Mouse (Mus musculus) megakaryocyte progenitor cell, adult 5-6 weeks (primary cell): ENCODE measurements around the gene Prrxl1. TPM values are rescaled to one million over a fixed set of nuclear protein-coding genes. Genes with fewer than 3 reads are reported as not detected.

Experiments
- ATAC-seq: replicated peaks from 2 replicates; pipeline ENCODE4 v1.8.0; 2016; ENCODE audit warnings: mild to moderate bottlenecking, moderate TSS enrichment, inconsistent platforms; ENCODE audit not compliant: poor library complexity
- total RNA-seq, 2 experiments: library from RNA; stranded (forward) in 1 of 2; stranded (reverse) in 1 of 2; fragments of 157-497, 149-512 nt in 1 of 2; fragments of 200-1000 nt in 1 of 2; gene quantifications; 2 replicates each; pipeline versions ENCODE4 v1.2.3 to v1.2.4; 2015 to 2017

The Prrxl1 gene
- total RNA-seq (2015) (not detected in 2 replicates), total RNA-seq (2017) (not detected in 2 replicates)

DNA sequence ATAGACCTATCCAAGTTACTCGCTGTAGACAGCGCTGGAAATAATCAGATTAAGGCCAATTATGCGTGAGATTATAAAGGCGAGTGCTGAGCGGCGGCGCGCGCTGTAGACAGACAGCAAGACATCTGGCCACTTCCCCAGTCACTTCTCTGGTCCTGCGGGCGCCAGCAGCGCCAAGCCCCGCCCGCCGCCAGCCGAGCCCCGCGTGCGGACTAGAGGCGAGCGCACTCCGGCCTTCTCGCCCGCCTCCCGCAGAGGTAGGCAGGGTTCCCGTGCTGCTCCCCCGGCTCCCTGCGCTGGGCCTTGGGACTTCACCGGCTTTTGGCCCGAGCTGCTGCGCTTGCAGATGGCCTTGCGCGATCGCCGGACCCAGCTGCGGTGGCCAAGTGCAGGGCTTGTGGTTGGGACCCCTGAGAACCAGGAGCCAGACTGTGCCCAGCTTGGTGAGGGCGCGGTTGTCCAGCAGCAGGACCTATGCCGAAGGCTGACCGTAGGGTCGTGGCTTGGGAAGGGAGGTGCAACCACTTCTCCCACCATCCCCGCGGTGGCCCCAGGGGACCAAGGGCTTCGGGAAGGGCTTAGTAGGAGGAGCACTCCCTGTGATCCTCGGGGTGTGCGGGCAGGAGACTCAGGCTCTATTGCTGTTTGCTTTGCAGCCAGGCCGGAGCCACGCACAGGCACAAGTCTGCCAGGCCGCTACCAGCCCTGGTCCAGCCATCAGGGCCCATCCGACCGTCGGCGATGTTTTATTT, at the start of gene Prrxl1:
TSS of gene Prrxl1 (plus strand) at position 118 of the 752 bp plus-strand sequence.
- ATAC-seq = no peak

DNA sequence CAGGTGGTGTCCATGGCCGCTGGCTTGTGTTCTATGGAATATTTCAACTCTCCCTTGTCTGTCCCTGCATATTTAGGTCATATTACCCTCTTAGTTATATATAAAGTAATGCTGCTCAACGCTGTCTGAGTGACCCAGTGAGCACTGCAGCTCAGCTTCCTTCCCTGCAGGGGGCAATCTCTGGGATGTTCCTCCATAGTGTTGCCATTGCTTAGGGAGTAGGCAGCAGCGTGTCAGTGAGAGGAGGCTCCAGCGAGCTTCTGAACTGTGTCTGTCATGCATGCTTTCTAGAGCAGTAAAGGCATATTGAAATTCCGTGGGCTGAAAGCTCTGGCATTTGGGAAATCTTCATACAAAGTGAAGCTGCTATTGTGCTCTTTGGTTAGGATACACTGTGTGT, 47.4 kb upstream of the Prrxl1 start:
- no peak for ATAC-seq

DNA sequence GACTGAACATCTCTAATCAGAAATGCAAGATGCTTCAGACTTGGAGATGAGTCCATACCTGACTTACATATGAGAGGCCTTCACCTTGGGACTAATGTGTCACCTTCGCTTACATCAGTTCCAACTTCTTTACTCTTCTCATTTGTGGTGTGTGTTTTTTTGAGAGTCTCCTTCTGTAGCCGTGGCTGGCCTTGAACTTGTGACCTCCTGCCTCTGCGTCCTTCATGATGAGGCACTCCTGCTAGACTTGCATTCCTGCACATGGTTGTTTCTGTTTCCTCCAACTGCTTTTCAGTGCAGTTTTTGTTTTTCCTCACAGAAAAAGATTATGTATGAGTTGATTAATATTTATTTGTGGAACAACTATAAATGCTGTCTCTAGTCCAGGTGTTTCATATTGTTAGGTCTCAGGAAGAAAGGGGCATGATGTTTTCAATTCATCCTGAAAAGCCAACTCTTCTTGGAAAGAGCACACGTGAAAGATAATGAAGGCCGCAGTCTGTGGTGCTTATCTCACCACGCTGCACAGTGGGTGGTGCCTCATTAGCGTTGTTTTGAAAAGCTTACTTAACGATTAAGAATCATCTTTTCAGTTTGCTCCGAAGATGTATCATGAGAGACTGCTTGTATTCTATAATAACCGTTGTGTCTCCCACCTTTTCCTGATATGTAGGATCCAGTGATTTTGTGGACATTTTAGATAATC, 45.9 kb upstream of the Prrxl1 start:
- peak; percentile 61; the same call in 1 of the 2 replicates for ATAC-seq

DNA sequence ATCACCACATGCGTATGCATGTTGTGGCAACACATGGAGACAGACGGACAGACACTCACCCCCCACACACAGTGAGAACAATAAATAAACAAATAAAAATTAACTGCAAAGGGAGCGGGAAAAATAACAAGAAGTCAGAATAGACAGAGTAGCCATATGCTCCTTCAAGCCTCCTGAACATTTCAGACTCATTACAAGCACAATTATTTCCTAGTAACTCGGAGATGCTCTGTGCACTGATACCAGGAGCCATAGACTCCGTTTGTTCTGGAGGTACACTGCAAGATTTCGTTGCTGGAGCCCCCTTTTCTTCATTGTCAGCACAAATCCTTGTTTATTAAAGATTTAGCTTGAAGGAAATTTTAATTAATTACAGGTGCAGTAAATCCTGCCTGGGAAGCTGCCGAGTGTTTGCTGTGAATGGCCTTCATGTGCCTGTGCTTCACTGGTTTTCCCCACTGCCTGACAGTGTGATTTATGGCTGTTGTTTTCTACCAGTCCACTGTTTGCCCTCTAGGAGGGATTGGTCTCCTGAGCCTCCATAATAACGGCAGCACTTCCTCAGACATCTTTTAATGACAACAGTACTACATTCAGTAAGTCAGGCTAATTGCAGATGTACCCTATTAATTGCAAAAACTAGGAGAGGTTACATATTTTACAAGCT, 44.2 kb upstream of the Prrxl1 start:
- no peak for ATAC-seq

DNA sequence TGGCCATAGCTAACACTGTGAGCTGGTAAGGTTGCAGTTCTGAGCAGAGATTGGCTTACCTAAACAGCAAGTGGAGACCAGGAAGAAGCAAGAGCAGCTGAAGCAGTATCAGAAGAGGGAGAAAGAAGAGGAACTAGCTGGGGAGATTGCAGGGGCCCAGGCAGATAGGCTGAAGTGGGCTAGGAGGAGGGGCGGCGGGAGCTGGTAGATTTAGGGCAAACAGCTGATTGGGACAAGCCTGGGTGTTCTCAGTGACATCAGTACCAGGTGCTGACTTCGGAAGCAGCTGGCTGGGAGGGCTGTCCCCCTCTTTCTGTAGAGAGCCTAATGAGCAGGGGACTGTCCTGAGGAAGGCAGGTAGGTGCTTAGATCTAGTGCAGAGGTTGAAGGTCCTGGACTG, 37.8 kb upstream of the Prrxl1 start:
- no peak for ATAC-seq

DNA sequence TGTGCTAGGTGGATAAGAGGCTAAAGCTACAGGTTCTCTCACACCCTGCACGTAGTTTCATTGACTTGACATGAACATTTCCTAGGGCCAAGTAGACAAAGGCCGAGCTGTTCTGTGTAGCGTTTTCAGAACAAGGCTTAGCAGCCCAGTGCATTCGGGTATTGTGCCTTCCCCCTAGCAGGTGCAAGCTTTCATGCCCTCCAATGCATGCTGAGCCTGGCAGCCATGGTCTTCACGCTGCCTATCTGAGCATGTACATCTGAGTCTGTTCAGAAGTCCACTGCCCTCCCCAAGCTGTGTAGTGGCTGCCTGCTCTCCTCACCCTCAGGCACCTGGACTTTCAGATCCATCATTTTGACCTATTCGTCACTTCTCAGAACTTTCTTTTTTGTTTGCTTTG, 35.5 kb upstream of the Prrxl1 start:
- no peak for ATAC-seq

DNA sequence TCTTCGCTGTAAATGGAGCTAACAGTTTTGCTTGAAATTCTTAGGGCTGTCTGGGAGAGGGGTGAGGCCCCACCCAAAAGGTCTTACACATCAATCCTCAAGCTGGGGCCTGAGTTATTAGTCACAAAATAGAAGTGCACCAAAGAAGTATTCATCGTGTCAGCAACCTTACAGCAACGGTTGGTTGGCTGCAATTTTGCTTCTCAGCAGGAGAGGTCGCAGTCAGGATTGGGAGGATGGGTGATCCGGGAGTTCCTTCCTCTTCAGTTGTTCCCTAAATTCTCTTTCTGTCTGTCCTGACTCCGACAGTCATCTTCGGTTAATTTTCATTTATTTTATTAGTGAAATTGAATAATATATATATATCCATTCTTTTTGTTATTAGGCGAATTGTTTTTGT, 26.7 kb upstream of the Prrxl1 start:
- no peak for ATAC-seq

DNA sequence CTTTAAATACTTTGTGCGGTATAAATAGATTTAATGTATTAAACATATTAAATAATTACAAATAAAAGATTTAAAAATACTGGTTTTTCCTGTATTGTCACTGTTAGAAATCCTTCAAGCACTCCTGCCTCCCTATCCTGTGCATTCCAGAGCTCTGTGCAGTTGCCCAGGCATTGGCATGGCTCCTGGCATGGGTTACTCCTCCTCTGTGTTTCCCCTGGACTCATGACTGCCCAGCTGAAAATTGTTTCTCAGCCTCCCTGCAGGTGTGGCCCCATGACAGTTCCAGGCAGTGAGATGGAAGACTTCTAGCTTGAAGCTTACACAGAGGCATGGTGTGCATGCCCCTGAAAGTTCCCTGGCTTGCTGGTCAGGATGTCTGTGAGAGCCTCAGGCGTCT, 20.8 kb upstream of the Prrxl1 start:
- ATAC-seq = no peak

DNA sequence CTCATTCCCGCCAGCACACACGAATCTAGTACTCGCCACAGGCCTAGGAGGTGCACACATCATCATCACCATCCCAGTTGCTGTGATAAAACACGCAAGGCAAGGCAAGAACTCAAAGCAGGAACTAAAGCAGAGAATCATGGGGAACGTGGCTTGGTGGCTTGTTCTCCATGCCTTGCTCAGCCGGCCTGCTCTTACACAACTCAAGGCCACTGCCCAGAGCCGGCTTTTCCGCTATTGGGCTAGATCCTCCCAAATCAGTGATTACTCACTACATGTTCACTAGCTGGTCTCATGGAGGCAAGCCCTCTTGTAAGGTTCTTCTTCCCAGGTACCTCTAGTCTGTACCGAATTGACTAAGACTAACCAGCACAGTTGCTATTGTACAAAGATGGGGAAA, 15.5 kb upstream of the Prrxl1 start:
- ATAC-seq = peak; percentile 38; the same call in 1 of the 2 replicates

DNA sequence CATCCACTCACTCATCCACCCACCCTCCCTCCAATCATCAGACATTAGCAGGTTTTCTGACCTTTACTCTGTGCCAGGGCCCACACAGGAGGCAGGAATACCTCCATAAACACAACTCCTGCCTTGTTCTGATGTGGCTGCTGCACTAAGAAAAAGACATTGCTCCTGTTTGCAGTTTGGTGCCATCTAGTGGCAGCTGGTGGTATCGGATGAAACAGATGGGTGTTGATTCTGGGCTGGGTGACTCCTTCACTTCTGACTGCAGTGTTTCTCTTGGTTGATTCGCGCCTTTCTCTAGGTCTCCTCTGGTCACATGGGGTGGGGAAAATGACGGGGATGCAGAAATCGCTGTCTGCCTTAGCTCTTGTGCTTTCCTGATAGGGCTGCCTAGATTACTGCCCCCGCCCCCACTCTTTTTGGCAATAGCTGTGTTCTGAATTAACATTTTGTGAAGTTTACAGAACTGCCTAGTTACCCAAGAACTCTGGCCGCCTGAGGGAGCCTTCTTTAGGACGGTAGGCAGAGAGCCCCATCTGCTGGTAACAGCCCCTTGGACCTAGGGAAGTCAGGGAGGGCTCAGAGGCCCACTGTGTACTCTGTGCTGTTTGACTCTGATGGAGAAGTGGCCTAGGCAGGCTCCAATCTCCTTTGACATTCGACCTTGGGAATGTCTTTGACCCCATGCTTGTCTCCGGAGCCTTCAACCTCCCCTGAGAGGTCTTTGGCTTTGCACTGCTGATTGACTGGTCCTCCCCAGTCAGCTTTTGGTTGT, 12.0 kb upstream of the Prrxl1 start:
- ATAC-seq = peak; percentile 91

DNA sequence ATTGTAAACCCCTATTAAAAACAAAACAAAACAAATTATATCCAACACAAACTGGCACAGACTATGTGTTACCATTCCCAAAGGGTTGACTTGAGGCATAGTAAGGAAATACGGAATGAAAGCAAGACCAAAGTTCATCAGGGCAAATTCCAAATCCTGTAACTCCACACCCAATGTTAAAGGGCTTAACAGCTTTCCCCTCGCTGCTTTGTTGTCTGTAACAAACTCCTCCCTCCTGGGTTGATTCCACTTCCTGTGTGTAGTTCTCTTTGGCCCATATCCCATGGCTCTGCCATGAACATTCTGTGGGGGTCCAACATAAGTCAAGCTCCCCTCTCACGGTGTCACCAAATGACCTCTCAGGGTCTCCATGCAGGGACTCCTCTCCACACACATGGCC, 8.8 kb upstream of the Prrxl1 start:
- ATAC-seq = no peak

DNA sequence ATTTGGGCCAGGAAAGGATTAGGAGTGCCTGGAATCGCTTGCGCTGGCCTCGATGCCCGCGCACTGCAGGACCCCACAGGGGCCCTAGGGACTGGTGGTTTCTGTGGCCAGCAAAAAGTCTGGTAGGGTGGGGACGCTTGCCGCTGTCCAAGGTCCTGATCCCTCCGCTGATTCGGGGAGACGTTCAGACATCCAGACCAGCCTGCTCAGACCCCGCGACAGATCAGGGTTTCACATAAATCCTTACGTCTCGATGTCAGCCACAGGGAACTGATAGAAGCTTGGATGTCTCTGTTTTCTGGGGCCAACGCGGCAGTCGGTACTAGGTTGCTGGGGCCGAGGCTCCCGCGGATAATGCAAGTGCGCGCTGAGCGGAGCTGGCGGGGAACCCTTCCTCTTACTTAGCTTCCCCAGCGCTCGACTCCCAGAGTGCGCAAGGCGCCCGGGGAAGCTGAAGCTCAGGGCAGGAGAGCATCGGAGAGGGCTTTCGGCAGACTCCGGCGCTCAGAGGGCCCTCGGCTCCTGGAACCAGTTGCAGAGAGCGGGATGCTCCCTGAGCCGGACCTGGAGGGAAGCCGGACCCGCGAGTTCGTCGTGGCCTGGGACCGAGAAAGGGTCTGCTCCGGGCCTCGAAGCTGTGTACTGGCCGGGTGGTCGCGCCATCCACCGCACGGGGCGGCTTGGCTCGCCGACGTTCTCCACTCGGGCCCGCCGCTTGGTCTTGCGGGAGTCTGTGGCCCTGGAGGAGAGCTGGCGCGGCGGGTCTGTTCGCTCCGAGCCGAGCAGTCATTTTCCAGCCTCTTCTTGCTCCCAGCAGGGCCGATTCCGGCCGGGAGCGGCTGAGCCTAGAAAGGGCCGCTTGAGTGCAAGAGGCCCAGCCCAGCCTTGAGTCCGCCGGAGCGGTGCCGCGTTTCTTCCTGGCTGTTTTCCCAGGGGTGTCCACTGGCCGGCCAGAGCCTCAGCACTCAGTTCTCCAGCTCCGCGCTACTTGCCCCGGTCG, 1.7 kb upstream of the Prrxl1 start:
- ATAC-seq = peak; percentile 92

DNA sequence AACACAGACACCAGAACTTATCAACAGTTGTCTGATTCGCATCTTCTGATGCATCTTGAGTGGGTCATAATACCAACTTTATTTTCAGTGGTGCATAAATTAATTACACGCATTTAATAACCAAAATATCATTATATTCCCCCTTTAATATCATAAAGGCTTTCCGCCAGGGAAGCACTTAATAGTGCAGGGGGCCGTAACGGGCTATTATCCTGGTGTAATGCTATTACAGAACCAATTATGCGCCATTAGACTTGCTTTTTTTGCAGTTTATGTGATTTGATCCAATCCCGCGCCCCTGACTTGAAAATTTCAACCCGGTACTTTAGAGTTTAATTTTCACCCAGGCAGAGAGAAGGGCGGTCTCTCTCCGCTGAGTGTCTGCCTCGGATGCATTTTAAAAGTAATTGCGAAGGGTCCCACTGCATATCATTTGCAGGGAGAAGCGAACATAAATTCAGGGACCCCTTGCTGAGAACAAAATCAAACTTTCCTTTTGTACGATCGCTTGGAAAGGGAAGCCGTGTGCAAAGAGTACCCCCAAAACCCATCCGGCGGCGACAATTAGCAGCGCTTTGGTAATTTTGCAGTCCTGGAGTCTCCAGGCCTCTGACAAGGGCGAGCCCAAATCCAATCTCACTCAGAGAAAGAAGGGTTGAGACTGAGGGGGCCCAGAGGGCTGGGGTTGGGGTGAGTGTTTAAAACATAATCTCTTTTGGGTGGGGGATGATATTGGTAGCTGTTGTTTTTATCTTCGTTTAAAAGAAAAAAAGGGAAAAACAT, 579 bp upstream of the Prrxl1 start:
- no peak for ATAC-seq

DNA sequence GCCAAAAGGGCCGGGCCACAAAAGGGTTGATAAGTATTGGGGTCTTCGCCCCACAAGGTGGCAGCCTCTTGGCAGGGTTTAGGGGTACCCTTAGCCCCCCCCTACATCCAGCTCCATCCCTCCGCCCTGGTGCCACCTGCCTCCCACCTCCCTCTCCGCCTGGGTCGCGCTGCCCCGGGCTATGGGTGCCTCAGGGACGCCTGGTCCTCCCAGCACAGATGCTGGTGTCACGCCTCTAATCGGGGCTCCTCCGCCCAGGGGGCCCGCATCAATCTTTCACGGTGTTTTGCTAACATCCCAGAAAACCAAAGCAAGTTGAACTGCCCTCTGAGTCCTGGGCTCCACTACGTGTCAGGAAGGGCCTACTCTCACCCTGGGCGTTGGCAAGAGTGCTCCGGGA, 903 bp downstream of the Prrxl1 start:
- no peak for ATAC-seq

DNA sequence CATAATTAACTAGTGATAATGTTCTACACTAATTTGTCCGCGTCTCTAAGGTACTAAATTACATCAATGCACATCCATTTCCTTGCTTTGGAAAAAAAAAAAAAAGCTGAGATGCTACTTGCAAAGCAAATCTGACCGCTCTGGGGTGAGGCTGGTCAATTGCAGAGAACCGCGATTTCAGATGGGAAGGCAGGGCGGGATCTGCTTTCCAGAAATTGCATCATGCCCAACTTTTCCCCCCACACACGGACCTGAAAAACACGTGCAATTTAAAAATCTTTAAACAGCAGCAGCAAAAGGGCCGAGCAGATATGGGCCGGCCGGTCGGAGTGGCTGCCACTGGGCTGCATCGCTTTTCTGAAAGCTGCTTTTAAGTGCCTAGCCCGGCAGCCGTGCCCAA, 6.3 kb downstream of the Prrxl1 start:
- ATAC-seq = no peak

DNA sequence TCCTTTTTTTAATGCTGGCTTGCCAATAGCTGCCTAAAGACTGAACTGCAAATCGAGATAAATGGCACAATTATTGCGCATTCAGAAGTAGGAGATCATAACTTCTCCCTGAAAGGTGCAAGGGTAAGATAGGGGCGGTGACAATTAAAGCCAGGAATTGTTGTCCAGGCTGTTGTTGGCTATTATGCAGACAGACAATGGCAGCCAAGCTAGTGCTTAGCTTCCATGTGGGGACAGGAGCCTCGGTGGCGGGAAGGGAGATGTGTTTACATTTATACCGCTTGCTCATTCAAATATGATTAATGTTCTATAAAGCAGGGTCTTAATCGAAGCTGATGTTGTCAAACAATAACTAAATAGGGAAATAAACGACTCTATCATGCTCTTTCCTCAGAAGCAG, 7.1 kb downstream of the Prrxl1 start:
- no peak for ATAC-seq

DNA sequence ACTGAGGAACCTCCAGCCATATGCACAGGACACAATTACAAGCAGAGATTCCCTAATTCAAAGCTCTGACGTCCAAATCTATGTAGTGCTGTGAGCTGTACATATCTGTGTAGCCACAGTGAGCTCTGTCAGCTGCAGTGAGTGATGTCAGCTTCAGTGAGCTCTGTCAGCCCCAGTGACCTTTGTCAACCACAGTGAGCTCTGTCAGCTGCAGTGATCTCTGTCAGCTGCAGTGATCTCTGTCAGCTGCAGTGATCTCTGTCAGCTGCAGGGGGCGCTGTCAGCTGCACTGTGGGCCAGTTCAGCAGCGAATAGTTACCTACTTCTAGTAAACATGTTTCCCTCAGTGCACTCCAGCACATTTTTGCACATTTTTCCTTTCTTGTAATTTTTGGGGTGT, 10.2 kb downstream of the Prrxl1 start:
- ATAC-seq = peak; percentile 71

DNA sequence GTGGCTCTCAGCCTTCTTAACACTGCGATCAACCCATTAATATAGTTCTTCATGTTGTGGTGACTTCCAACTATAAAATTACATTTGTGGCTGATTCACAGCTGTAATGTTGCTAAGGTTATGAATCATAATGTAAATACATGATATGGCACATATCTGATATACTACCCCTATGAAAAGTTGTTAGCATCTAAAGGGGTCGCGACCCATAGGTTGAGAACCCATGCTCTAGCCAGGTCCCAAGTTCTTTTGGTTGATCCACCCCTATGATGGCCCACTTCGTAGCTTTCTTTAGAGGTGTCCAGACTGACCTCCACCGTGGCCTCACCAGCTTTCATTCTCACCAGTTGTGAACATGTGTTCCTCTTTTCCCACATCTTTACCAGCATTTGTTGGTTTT, 18.0 kb downstream of the Prrxl1 start:
- ATAC-seq = no peak

DNA sequence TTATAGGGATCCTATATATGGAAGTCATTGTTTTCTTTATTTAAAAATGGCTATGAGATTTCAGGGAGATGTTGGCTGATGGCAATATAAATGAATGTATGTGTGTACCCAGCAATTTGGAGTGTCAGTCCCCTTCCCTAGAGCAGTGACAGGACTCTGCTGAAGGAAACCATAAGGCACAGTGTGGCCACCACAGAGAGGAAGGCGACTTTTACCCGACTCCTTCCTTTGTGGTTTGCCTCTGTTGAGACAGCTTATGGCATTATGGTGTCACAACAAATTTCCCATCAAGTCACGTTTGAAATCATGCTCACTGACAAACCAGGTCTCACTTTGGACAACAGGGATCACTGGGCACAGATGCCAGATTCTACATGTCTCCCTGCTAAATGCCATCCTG, 25.0 kb downstream of the Prrxl1 start:
- ATAC-seq = peak; percentile 88
